Mouse (Mus musculus): Measurements from ENCODE around the gene Igf2bp2. TPM values are rescaled to one million over a fixed set of nuclear protein-coding genes. Genes with fewer than 3 reads are reported as not detected.

Gene Igf2bp2
- polyA plus RNA-seq, 1 experiment from 2014 or later, result 132 TPM

DNA sequence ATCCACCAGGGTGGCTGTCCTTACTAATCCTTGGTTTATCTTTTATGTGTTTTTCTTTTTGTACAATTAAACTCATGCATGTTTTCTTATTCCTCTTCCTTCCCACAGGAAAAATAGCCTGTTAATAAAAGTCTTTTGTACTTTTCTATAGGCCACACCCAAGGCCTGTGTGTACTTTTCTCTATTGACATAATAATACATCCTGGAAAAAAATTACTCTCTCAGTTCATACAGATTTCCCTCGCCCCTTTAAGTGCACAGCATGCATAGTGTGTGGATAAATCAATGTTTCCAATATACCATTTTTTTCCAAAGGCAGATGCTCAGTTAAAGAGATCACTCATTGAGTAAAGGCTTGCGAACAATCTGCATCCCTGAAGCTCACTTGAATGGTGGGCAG lies 14.9 kb upstream of the Igf2bp2 start:
- Histone ChIP-seq H3K27me3 (ENCODE audit: control insufficient read depth, insufficient read depth, low read length) (no peaks in the 10 kb centered on the region), H3K9me3 (ENCODE audit: control insufficient read depth, low read length) (no peaks in the 10 kb centered on the region), H3K4me2 (replicated peaks; ENCODE audit: low read depth, low read length) (no peak overlapping the region), H3K9ac (ENCODE audit: low read depth, low read length) (no peak overlapping the region), H3K4me3 (ENCODE audit: low read depth, low read length) (no peak overlapping the region), H3K36me3 (ENCODE audit: control insufficient read depth, insufficient read depth, low read length) (no peaks in the 10 kb centered on the region), H3K4me1 (replicated peaks; ENCODE audit: control insufficient read depth, insufficient read depth, low read length) (no peaks in the 10 kb centered on the region), H3K27ac (ENCODE audit: low read depth, low read length) (no peak overlapping the region)
- 88% methylated on average over 2 of the region's 2 CpGs for WGBS
- no peak for DNase-seq (ENCODE audit: low spot score)
- ATAC-seq (ENCODE audit: low FRiP score), result no peak

DNA sequence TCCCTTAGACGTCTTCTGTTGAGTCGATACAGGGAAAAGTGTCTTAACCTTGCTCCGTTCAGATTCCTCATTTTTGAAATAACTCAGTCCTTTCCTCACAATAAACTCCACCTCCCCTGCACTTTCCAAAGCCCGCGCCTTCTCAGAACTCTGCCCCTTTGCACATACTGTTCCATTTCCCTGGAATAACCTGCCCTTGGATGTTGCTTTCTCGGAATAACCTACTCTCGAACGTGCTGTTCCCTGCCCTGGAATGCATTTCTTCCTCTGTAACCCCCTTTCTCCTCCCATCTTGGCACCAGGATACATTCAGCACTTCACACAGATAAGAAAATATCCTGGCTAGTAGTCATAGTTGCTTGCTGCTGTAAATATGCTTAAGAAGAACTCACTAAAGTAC lies 5.6 kb upstream of the Igf2bp2 start:
- H3K4me1 ChIP-seq (replicated peaks; ENCODE audit: control insufficient read depth, insufficient read depth, low read length), result no peaks in the 10 kb centered on the region; the same call in 1 of the 2 replicates
- H3K36me3 ChIP-seq (ENCODE audit: control insufficient read depth, insufficient read depth, low read length), result no peaks in the 10 kb centered on the region
- 92% methylated on average over 8 of the region's 8 CpGs for WGBS
- H3K27me3 ChIP-seq (ENCODE audit: control insufficient read depth, insufficient read depth, low read length), result no peaks in the 10 kb centered on the region
- no peak overlapping the region for H3K4me3 ChIP-seq (ENCODE audit: low read depth, low read length)
- H3K27ac ChIP-seq (ENCODE audit: low read depth, low read length), result no peak overlapping the region
- H3K9me3 ChIP-seq (ENCODE audit: control insufficient read depth, low read length), result no peaks in the 10 kb centered on the region
- H3K4me2 ChIP-seq (replicated peaks; ENCODE audit: low read depth, low read length), result no peak overlapping the region
- no peak overlapping the region for H3K9ac ChIP-seq (ENCODE audit: low read depth, low read length)
- no peak for DNase-seq (ENCODE audit: low spot score)
- ATAC-seq (ENCODE audit: low FRiP score), result no peak

DNA sequence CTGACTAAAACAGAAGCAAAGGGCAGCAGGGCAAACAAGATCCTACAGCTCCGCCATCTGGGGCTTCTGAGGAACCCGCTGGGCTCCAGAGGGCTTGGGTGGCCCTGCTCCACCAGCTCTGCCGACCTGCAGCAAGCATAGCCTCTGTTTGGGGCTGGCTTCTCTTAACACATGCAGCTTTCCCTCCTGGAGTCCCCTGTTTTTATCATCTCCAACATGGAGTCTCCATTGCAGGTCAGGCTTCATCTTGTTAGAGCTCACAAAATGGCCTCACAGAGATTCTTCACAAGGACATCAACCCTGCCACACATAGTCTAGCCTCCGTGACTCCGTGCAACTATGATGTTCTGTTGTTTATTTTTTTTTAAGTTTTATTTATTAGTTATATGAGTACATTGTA lies 2.5 kb upstream of the Igf2bp2 start:
- Histone ChIP-seq H3K27ac (ENCODE audit: low read depth, low read length) (no peak overlapping the region), H3K9ac (ENCODE audit: low read depth, low read length) (no peak overlapping the region), H3K9me3 (ENCODE audit: control insufficient read depth, low read length) (no peaks in the 10 kb centered on the region), H3K4me3 (ENCODE audit: low read depth, low read length) (no peak overlapping the region), H3K27me3 (ENCODE audit: control insufficient read depth, insufficient read depth, low read length) (no peaks in the 10 kb centered on the region), H3K4me2 (replicated peaks; ENCODE audit: low read depth, low read length) (no peak overlapping the region), H3K4me1 (replicated peaks; ENCODE audit: control insufficient read depth, insufficient read depth, low read length) (no peaks in the 10 kb centered on the region; the same call in 1 of the 2 replicates), H3K36me3 (ENCODE audit: control insufficient read depth, insufficient read depth, low read length) (no peaks in the 10 kb centered on the region)
- 78% methylated on average over 5 of the region's 5 CpGs for whole genome bisulfite sequencing
- DNase-seq (ENCODE audit: low spot score) (no peak), ATAC-seq (ENCODE audit: low FRiP score) (no peak)

DNA sequence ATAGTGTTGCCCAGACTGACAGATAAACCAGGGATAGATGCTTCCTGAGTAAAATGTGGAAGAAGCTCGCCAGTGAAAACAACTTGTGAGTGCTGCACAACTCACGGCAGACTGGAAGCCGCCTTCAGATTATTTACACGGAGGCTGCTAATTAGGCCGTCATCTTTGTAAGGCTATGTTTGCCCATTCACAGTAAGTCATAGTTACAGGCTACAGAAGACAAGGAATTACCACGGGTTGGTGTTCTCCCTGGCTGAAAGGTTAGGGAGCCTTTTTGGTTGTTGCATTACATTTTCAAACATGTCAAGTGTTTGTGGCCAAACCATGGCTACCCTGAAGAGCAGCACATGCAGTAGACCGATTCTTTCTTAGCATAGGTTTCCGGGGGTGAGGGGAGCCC lies 1.3 kb upstream of the Igf2bp2 start:
- Histone ChIP-seq H3K27me3 (ENCODE audit: control insufficient read depth, insufficient read depth, low read length) (no peaks in the 10 kb centered on the region), H3K4me2 (replicated peaks; ENCODE audit: low read depth, low read length) (peak overlapping the region; percentile 87; the same call in 1 of the 2 replicates), H3K4me1 (replicated peaks; ENCODE audit: control insufficient read depth, insufficient read depth, low read length) (no peaks in the 10 kb centered on the region; the same call in 1 of the 2 replicates), H3K9me3 (ENCODE audit: control insufficient read depth, low read length) (no peaks in the 10 kb centered on the region), H3K36me3 (ENCODE audit: control insufficient read depth, insufficient read depth, low read length) (no peaks in the 10 kb centered on the region), H3K27ac (ENCODE audit: low read depth, low read length) (no peak overlapping the region), H3K9ac (ENCODE audit: low read depth, low read length) (no peak overlapping the region), H3K4me3 (ENCODE audit: low read depth, low read length) (no peak overlapping the region)
- WGBS, result 60% methylated on average over 8 of the region's 8 CpGs
- DNase-seq (ENCODE audit: low spot score) (no peak), ATAC-seq (ENCODE audit: low FRiP score) (no peak)

DNA sequence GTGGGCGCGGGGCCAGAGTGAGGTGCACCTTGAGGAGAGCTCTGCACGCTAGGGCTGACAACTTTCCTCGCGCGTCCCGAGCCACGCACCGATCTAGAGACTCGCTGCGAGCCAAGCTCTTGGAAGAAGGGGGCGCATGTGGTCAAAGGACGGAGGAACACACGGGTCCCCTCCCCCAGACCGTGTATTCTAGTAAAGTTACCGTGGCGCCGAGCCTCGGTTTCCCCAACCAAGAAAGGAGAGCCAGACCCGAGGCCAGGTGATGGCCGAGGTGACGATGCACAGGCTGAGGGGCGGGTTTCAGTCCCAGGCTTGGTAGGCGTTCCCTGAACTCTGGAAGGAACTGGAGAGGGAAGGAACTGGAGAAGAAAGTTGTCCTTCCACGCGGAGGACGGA lies 355 bp upstream of the Igf2bp2 start:
- DNase-seq (ENCODE audit: low spot score), result peak; percentile 76
- H3K4me2 ChIP-seq (replicated peaks; ENCODE audit: low read depth, low read length), result peak overlapping the region; percentile 87
- H3K27ac ChIP-seq (ENCODE audit: low read depth, low read length), result peak overlapping the region; percentile 95
- H3K9me3 ChIP-seq (ENCODE audit: control insufficient read depth, low read length), result no peaks in the 10 kb centered on the region
- H3K27me3 ChIP-seq (ENCODE audit: control insufficient read depth, insufficient read depth, low read length), result no peaks in the 10 kb centered on the region
- H3K4me1 ChIP-seq (replicated peaks; ENCODE audit: control insufficient read depth, insufficient read depth, low read length), result no peaks in the 10 kb centered on the region; the same call in 1 of the 2 replicates
- no peaks in the 10 kb centered on the region for H3K36me3 ChIP-seq (ENCODE audit: control insufficient read depth, insufficient read depth, low read length)
- H3K4me3 ChIP-seq (ENCODE audit: low read depth, low read length), result peak overlapping the region; percentile 98
- ATAC-seq (ENCODE audit: low FRiP score), result peak; percentile 77
- H3K9ac ChIP-seq (ENCODE audit: low read depth, low read length), result peak overlapping the region; percentile 98
- under 1% methylated on average over 27 of the region's 27 CpGs for WGBS

DNA sequence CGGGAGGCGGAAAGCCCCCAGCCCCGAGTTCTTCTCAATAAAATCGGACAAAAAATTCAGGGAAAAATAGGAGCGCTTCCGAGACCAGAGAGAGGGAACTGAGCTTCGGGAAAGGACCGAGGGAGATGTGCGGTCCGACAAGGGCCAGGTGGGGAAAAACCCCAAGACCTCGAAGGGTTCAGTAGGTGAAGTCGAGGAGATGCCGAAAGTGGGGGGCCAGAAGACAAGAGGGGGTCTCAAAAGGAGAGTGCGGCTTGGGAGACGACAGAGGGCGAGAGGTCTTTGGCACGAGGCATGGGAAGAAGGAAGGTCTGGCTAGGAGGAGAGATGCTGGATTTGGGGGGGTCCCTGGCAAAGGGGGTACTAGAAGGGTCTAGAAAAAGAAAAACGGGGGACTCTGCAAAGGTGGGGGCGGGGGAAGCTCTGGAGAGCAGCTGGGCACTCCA lies 1.0 kb downstream of the Igf2bp2 start:
- H3K4me3 ChIP-seq (ENCODE audit: low read depth, low read length), result peak overlapping the region; percentile 98
- H3K9ac ChIP-seq (ENCODE audit: low read depth, low read length), result peak overlapping the region; percentile 98
- no peaks in the 10 kb centered on the region for H3K36me3 ChIP-seq (ENCODE audit: control insufficient read depth, insufficient read depth, low read length)
- WGBS, result 0% methylated on average over 19 of the region's 19 CpGs
- no peaks in the 10 kb centered on the region; the same call in 1 of the 2 replicates for H3K4me1 ChIP-seq (replicated peaks; ENCODE audit: control insufficient read depth, insufficient read depth, low read length)
- H3K4me2 ChIP-seq (replicated peaks; ENCODE audit: low read depth, low read length), result peak overlapping the region; percentile 87
- peak; percentile 28; the same call in 1 of the 2 replicates for ATAC-seq (ENCODE audit: low FRiP score)
- no peaks in the 10 kb centered on the region for H3K9me3 ChIP-seq (ENCODE audit: control insufficient read depth, low read length)
- peak; percentile 67 for DNase-seq (ENCODE audit: low spot score)
- H3K27ac ChIP-seq (ENCODE audit: low read depth, low read length), result peak overlapping the region; percentile 95
- no peaks in the 10 kb centered on the region for H3K27me3 ChIP-seq (ENCODE audit: control insufficient read depth, insufficient read depth, low read length)

DNA sequence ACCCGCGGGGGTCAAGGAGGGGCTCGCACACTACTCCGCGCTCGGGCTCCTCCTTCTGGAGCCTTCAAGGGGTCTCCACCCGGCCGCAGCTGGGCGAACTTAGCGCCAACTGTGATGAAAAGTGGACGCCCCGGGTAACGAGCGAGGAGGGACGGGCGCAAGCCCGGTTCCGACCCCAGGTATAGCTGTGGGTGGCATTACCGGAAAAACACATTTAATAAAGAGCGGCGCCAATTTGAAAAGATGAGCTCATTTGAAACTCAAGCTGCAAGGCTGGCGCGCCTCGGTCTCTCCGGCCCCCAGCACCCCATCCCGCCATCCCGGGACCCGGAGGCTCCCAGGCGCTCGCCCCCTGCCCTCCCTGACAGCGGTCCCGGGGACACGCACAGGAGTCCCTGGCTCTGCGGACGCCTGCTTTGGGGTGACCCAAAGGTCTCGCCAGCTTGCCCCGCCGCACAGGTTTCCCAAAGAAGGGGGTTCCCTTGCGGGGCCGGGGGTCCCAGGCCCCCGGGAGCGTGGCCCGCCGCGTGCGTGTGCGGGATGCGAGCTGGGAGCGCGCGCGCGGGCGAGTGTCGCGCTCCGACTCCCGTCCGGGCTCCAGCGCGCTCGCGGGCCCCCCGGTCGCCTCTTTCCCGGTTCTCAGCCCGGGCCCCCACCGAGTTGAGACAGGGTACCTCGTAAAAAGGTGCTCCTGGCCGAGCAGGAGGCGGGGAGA lies 1.6 kb downstream of the Igf2bp2 start:
- ATAC-seq (ENCODE audit: low FRiP score) (peak; percentile 46), DNase-seq (ENCODE audit: low spot score) (peak; percentile 78)
- H3K4me3 ChIP-seq (ENCODE audit: low read depth, low read length), result peak overlapping the region; percentile 98
- H3K4me2 ChIP-seq (replicated peaks; ENCODE audit: low read depth, low read length), result peak overlapping the region; percentile 87
- H3K9ac ChIP-seq (ENCODE audit: low read depth, low read length), result peak overlapping the region; percentile 98
- no peaks in the 10 kb centered on the region for H3K27me3 ChIP-seq (ENCODE audit: control insufficient read depth, insufficient read depth, low read length)
- WGBS, result under 1% methylated on average over 58 of the region's 71 CpGs
- no peaks in the 10 kb centered on the region for H3K9me3 ChIP-seq (ENCODE audit: control insufficient read depth, low read length)
- no peaks in the 10 kb centered on the region; the same call in 1 of the 2 replicates for H3K4me1 ChIP-seq (replicated peaks; ENCODE audit: control insufficient read depth, insufficient read depth, low read length)
- no peaks in the 10 kb centered on the region for H3K36me3 ChIP-seq (ENCODE audit: control insufficient read depth, insufficient read depth, low read length)
- H3K27ac ChIP-seq (ENCODE audit: low read depth, low read length), result peak overlapping the region; percentile 95

DNA sequence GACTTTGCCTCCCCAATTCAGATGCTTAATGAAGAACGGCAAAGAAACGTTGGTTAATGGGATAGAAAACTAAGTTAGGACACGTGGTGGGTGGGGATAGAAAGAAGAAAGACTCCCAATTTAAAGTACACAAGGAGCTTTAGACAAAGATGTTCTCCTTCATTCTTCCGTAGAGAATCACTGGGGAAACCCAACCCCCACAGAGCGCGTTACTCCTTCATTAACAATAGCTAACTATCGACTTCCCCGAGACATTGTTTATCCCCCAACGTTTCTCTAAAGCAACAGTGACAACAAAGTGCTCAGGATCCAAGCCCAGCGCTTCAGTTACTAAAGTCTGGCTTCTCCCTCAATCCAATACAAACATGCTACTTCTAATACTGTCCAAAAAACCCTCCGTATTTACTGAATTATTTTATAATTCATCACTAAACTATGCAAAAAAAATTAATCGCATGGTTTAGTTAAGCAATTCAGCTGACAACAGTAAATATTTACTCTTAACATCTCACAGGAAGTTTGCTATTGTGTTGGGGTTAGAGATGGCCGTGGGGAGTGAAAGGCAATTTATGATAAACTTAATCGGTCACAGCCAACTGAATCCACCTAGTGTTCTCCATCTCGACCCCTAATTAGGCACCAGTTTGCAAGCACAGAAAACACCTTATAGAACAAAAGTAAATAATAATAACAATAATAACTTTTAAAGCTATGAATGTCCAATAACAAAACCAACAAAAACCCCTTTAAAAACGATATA lies 2.5 kb downstream of the Igf2bp2 start:
- no peaks in the 10 kb centered on the region for H3K36me3 ChIP-seq (ENCODE audit: control insufficient read depth, insufficient read depth, low read length)
- peak overlapping the region; percentile 51; the same call in 1 of the 2 replicates for H3K27ac ChIP-seq (ENCODE audit: low read depth, low read length)
- no peaks in the 10 kb centered on the region for H3K9me3 ChIP-seq (ENCODE audit: control insufficient read depth, low read length)
- H3K9ac ChIP-seq (ENCODE audit: low read depth, low read length), result peak overlapping the region; percentile 35
- H3K4me3 ChIP-seq (ENCODE audit: low read depth, low read length), result peak overlapping the region; percentile 98
- DNase-seq (ENCODE audit: low spot score), result peak; percentile 49
- peak overlapping the region; percentile 87 for H3K4me2 ChIP-seq (replicated peaks; ENCODE audit: low read depth, low read length)
- no peak for ATAC-seq (ENCODE audit: low FRiP score)
- H3K4me1 ChIP-seq (replicated peaks; ENCODE audit: control insufficient read depth, insufficient read depth, low read length), result no peaks in the 10 kb centered on the region; the same call in 1 of the 2 replicates
- no peaks in the 10 kb centered on the region for H3K27me3 ChIP-seq (ENCODE audit: control insufficient read depth, insufficient read depth, low read length)
- WGBS, result under 1% methylated on average over 16 of the region's 16 CpGs
